Mouse (Mus musculus): ENCODE measurements around the gene Lad1. TPM values are rescaled to one million over a fixed set of nuclear protein-coding genes. Genes with fewer than 3 reads are reported as not detected.

The Lad1 gene
- total RNA-seq, 2 experiments from 2014 or later, result not detected

DNA sequence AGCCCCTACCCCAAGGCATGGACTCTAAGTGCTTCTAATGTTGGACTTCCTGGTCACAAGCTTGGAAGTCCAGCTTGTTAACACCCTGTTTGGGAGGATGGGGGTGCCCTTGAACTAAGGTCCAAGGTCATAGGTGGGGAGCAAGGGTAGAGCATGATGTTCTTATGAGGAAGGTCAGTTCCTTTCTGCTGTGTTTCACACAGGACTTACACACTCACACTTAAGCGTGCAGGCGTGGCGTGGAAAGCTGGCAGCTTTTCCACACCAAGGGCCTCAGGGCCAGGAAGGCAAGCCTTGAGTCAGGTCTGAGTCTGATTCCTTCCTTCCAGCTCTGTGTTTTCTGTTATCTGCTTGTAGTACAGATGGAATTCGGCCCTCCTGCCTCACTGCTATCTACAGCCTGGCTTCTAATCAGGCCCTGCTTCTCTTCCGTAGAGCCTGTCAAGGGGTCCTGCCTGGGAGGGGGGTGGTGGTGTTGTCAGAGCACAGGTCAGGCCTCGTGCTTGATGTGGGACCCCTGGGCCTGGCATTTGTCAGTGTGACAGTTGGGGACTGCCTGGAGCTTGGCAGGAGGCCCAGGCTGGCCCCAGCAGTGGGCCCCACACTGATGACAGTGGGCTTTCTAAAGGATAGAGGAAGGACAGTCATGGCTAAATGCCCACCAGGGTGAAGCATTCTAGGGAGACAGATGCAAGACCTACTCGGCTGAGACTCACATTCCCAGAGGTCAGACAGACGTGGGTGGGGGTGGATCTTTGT, 18.0 kb upstream of the Lad1 start:
- no peak for ATAC-seq (replicated peaks; ENCODE audit: low FRiP score, poor library complexity, severe bottlenecking)

DNA sequence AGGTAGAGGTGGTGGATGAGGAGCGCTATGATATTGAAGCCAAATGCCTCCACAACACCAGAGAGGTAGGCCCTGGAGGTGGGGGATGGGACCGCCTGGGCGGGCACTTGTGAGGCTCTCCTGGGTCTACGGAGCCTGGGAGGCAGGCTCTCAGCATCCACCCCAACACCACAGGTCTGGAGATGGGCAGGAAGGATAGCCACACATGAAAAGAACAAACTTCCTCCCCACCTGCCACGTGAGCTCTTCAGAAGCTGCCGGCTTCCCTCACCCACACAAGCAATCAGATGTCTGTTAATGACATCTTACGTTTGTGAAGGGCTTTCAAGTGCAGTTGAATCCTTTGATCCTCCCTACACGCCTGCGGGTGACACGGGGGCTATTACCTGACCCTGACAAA, 10.9 kb upstream of the Lad1 start:
- no peak for ATAC-seq (replicated peaks; ENCODE audit: low FRiP score, poor library complexity, severe bottlenecking)

DNA sequence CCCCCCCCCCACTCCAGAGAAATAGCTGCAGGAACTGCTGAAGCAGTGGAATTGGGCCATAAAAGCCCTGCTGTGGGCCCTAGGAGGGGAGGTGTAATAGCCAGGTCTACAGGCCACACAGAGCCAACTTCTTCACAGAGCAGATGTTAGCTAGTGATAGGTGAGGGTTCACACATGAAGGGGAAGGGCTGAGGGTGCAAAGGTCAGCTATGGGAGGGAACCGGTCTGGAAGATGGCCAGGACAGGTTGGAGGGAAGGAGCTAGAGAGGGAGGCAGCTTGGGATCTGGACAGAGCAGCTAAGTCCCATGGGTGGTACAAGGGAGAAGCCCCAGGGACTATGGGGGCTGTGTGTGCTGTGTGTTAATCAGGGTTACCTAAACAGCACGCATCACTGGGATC, 8.2 kb upstream of the Lad1 start:
- ATAC-seq (replicated peaks; ENCODE audit: low FRiP score, poor library complexity, severe bottlenecking), result no peak

DNA sequence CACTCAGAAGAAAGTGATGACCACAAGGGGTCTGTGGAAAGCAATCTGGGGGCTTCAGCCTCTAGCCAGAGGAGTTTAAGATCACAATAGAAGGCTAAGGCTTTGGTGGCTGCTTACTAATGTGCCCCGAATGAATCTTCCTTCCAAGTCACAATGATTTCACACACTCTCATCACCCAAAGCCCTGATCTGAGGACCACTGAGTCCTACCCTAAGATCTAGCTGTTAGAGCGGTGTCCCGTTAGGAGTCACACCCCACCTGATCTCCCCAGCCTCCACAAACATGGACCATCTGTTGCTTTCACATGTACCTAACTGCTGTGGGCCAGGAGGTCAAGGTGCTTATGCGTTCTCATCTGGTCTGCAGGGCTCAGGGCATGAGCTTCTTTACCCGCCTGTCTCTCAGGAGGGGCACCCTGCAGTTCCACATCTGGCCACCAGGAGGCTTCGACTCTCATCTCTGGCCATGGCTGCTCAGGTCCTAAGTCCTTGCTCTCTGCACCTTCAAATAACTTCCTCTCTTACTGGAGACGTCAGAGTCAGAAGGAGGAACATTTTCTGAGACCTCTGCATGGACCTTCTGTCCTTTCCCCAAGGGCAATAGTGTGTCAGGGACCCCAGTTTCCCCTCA, 7.3 kb upstream of the Lad1 start:
- peak; percentile 77 for ATAC-seq (replicated peaks; ENCODE audit: low FRiP score, poor library complexity, severe bottlenecking)

DNA sequence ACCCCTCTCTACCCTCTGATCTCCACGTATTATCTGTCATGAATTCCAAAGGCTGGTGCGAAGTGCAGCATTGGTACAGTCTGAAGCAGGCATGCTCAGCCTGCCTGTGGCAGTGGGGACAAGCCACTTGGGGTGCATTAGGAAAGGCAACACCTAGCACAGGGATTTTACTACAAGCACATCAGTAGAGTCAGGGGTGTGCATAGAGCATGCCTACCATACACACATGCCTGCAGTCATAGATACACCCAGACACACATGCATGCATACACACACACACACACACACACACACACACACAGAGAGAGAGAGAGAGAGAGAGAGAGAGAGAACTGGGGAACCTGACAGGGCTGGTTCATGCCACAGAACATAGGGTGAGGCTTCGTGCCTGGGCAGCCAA, 6.2 kb upstream of the Lad1 start:
- no peak for ATAC-seq (replicated peaks; ENCODE audit: low FRiP score, poor library complexity, severe bottlenecking)

DNA sequence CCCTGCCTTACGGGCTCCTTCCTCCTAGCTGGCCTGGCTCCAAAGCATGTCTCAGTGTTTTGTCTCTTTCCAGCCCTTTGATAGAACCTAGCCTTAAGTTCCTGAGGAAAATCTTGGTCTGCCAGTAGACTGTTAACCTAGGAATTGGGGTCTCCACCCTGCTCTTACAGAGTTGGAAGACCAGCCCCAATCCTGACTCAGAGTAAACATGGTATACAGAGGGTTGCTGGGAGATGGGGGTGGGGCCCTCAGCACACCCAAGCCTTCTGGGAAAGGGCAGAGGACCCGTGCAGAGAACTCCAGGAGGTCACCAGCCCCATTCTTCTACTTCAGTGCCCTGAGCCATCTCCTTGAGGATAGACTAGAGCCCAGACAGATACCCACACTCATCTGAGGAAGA, 5.8 kb upstream of the Lad1 start:
- no peak for ATAC-seq (replicated peaks; ENCODE audit: low FRiP score, poor library complexity, severe bottlenecking)

DNA sequence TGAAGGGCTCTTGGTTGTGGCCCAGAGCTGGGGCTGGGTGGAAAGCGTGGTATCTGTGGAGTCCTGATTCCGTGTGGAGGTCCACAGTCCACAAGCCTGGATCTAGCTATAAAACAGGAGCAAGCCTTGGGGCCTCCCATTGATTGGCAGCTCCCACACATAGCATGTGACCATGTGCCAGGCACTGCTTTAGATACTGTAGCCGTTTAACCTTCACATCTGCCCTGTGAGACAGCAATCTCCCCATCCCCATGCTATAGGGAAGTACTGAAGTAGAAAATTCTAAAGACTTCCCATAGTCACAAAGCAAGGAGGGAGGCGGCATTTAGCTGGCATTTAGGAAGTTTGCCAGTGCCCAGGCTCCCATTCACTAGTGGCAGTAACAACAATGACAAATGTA, 5.3 kb upstream of the Lad1 start:
- no peak for ATAC-seq (replicated peaks; ENCODE audit: low FRiP score, poor library complexity, severe bottlenecking)

DNA sequence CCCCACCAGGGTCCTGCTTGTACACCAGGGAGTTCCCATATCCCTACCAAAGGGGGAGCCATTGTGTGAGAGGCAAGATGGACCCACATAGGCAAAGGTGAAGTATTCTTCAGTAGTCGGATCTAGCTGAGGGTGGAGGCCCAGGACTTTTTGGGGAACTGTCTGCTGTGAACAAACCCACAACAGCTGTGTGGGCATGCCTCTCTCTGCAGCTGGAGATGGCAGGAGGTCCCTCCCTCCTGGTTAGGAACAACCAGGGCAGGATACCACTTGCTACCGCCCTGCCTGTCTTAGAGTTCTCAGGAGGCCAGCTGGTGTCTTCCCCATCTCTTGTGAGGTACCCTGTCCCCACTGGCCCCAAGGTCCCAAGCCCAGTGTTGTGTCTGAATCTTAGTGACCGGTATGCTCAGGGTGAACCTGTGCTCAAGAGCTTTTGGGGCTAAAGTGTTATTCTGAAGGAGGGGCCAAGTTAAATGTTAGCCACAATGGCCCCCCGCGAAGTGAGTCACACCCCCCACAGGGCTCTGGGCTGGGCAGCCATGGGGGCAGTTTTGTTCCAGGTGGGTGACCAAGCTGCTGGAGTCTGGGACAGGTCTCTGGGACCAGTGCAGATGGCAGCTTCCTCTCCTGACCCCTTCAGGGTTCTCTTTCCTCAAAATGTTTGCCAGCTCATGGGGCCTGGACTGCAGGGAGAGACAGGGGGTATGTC, 4.6 kb upstream of the Lad1 start:
- no peak for ATAC-seq (replicated peaks; ENCODE audit: low FRiP score, poor library complexity, severe bottlenecking)

DNA sequence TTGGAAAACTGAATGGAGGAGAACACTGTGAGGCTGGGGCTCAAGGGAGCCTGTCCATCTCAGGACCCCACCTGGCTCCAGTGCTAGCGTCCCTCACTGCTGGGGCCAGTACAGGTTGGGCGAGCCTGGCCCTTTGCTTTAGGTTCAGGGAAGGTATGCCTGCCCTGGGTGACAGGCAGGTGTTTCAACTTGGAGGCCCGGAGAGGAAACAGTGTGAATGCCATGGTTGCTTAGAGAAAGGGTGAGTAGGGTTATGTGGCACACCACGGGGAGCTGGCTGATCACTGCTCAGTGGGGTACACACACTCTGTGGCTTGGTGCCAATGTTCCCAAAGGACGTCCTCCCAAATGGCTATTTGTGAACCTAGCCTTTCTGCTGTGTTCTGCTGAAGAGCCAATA, 3.9 kb upstream of the Lad1 start:
- ATAC-seq (replicated peaks; ENCODE audit: low FRiP score, poor library complexity, severe bottlenecking), result no peak

DNA sequence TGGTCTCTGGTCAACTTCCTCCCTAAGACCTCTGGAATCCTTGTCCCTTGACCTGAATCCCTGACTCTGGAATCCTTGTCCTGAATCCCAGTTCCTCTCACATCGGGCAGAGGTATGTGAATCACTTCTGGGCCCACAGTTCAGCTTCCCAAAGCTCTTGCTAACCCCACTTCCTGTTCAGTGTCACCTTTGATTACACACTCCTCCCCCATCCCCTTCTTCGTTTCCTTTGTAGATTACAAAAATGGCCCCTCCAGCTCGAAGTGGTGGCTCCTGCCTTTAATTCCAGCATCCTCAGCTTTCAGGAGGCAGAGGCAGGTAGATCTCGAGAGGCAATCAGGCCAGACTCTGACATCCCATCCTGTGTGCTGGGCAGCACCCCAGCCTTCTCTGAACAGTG, 803 bp upstream of the Lad1 start:
- ATAC-seq (replicated peaks; ENCODE audit: low FRiP score, poor library complexity, severe bottlenecking), result no peak

DNA sequence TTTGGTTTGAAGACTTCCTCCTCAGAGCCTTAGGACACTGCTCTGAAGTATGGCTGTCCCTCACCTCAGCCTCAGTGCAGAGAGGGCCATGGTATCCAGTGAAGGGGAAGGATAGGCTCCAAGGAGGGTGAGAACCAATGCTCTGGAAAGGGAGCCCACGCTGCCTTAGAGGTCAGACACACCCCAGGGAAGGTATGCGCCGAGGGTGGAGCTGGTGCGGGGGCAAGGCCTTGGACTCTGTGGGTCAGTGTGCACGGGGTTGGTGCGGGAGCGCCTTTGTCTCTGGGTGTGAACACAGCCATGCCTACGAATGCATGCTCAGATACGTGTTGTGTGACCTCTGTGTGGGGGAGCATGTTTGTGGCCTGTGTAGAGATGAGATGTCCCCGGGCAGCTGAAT, 1.7 kb downstream of the Lad1 start:
- no peak for ATAC-seq (replicated peaks; ENCODE audit: low FRiP score, poor library complexity, severe bottlenecking)

DNA sequence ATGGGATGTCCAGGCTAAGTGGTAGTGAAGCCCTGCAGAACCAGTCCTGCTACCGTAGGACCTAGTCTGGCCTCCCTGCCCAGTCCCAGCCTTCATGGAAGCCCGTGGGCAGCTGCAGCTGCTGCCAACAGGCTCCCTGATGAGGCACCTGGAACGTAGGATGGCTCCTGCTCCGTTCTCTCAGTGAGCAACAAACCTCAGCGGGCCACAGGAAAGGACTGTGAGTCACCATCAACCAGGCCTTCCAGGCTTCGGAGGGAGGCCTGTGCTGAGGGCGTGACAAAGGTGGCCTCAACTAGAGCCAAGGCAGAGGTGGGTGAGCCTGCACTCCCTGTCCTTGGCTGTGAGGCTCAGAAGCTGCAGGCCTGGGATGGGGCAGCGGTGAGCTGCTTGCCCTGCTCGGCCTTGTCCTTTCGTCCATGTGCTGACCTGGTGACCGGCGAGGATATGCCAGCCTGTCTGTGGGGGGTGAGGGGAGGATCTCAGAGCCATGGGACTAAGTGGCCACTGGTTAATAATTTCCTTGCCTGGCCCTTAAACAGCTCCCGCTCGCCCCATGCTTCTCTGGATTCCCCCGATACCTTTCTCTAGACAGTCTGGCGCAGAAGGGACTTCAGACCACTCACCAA, 2.5 kb downstream of the Lad1 start:
- ATAC-seq (replicated peaks; ENCODE audit: low FRiP score, poor library complexity, severe bottlenecking), result no peak

DNA sequence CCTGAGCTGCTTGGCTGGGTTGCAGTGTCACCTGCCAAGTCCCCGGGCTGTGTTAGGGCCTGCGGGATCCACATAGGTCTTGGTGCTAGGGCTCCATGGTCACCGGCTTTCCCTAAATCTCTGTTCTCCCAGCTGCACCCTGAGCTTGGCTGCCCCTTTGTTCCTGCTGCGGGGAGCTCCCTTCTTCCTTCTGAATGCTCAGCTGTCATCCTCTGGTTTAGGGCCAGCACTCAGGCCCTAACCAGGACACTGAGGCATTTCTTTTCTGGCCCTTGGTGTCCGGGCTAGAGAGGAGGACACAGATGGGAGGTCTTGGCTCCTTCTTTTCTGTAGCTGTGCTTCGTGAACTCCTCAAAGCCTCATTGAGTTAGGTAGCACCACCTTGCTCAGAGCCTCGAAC, 3.4 kb downstream of the Lad1 start:
- ATAC-seq (replicated peaks; ENCODE audit: low FRiP score, poor library complexity, severe bottlenecking), result no peak

DNA sequence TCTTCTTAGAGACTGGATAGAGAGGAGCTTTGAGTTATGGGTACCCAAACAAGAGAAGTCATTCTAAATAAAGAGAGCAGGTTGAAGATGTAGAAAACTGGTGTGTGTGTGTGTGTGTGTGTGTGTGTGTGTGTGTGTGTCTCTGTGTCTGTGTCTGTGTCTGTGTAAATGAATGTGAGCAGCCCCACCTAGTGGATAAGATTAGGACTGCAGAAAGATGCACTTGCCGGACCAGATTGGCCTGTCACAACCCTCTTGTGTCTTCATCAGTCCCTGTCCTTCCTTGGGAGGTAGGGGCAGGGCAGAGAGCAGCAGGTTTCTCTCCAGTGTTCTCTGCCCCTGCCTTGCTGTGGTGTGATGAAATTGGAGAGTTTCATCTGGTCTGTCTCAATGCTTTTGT, 10.5 kb downstream of the Lad1 start:
- 0 out of 2 replicates have a peak, but pooled peaks have one; percentile 43 for ATAC-seq (replicated peaks; ENCODE audit: low FRiP score, poor library complexity, severe bottlenecking)

DNA sequence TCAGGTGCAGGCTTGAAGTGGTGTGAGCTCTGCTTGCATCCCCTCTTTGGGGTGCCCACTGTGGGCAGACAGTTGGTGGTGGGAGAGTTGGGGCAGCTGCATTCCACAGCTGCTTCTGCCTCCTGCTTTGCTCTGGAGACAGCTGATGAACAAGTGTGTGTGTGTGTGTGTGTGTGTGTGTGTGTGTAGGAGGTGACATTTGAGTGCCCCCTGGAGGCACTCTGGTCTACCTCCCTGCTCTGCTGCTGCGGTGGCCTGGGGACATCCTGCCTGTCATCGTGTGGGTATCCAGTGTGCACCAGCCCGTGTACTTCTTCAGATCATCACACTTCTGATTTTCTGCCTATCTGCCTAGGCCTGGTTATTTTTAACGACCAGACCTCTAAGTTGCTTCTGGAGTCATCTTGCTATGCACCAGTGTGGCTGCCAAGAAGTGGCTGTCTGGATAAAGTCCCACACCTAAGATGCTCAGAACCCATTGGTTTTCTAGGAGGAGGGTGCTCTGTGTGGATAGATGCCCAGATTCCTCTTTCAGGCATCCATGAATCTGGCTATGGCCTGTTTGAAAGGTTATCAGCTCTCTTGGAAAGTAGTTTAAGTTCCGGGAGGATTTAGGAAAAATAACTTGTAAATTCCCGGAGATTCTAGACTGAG, 15.9 kb downstream of the Lad1 start:
- no peak for ATAC-seq (replicated peaks; ENCODE audit: low FRiP score, poor library complexity, severe bottlenecking)

DNA sequence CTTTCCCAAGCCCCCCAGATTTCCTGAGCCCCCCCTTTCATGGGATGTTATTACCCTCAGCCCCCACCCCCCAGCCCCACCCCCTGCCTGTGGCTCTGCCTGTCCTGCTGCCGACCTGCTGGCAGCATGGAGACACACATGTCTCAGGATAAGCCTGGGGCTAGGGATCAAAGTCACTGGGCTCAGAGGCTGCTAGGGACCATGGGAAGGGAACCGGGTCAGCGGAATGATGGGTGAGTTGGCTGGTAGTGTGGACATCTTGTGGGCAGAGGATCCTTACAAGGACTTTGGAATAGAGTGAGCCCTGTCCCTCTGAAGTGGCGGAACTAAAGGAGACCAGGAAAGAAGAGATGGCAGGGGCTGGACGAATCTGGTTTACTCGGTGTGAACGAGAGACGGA, 16.6 kb downstream of the Lad1 start:
- ATAC-seq (replicated peaks; ENCODE audit: low FRiP score, poor library complexity, severe bottlenecking), result no peak

DNA sequence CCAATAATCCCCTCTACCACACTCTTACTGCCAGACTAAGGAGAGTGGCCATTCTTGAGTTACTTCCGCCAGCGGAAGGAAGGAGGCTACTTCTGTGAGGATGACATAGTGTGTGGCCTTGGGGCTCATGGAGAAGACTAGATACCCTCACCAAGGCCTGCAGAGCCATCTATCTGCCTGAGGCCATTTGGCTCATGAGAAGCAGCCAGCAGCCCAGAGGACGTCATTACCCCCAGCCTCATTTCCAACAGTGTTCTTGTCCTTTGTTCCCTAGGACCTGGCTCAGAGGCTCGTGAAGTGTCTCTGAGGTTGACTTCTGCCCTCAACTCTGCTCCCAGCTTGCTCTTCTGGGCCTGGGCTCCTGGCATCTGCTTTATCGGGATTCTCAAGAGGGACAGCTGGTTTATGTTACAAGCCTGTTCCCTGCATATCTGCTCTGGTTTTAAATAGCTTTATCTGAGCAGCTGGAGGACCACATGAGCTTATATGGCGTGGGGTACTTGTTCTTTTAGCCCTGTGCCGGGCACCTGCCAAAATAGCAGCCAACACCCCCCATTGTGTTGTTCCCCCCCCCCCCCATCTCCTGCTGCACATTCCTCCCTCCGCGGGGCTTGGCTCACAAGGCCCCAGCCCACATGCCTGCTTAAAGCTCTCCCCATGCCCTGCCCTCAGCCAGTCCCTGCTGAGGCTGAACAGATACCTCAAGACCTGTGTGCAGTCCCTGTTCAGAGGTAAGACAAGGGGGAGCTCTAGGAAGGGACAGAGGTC, 17.5 kb downstream of the Lad1 start, which contains the start of gene Tnnt2:
TSS of gene Tnnt2 (plus strand) at position 639 of the 768 bp plus-strand sequence.
- no peak for ATAC-seq (replicated peaks; ENCODE audit: low FRiP score, poor library complexity, severe bottlenecking)

DNA sequence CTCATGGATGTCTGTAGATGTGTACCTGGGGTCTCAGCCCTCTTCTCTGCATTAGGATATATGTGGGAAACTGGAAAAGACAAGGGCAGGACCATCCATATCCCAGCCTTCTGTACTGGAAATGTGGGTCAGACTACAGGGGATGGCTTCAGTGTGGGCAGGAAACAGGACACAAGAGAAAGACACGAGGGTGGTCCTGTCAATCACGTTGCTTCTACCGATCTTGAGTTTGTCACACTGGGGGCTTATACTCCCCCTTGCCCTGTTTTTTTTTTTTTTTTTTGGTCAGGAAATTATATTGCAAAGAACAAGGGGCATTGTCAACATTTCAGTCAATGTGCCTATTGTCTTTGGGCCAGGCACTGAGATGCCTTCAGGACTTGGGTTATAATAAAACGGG, 20.2 kb downstream of the Lad1 start:
- no peak for ATAC-seq (replicated peaks; ENCODE audit: low FRiP score, poor library complexity, severe bottlenecking)

DNA sequence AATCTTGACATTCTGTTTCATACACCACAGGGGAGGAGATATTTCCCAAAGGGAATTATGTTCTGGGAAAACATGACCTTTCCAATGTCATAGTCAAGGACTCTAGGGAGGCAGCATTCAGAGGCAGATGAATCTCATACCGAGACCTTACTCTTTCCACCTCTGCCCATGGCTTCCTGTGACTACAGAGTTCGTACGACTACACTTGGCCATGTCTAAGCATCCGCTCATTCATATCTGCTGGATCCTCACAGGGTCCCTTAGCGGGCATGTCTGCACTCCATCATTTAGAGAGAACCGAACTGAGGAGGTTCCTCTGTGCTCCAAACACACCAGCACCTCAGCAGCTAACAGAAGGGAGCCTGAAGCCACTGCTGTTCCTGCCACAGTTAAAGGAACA, 20.7 kb downstream of the Lad1 start:
- no peak for ATAC-seq (replicated peaks; ENCODE audit: low FRiP score, poor library complexity, severe bottlenecking)
